In genomic region chr3:109526651-109527050, GRCm38 (mm10) we compare ENCODE assay signal across 17 mouse cellular contexts.
DNase-seq lines count a peak whose midpoint lies in the region; ATAC-seq lines count a peak whose summit lies in the region.
"Had no signal": no experiment of that assay in that cellular context is flagged by ENCODE, and none has a peak within 500 bp of the region (broad histone marks: within the 10 kb centered on the region; RNA-seq: fewer than 3 reads in every experiment).

No protein-coding gene starts in this region.

- H3K9ac ChIP-seq in forebrain, embryonic 14.5 days (ENCODE audit: low read length), result no peak overlapping the region
- no peak overlapping the region for H3K9ac ChIP-seq in forebrain, embryonic 11.5 days (ENCODE audit: low read length)
- no peak overlapping the region for H3K9ac ChIP-seq in hindbrain, embryonic 12.5 days
- no peak overlapping the region for H3K9ac ChIP-seq in hindbrain, embryonic 13.5 days
- H3K9ac ChIP-seq in midbrain, embryonic 12.5 days (replicated peaks), result no peak overlapping the region
- H3K9ac ChIP-seq in midbrain, embryonic 16.5 days (ENCODE audit: low read depth, low read length), result no peak overlapping the region
- H3K9ac ChIP-seq: heart, embryonic 12.5 days; limb, embryonic 15.5 days; liver, embryonic 13.5 days had no signal

- DNase-seq in forebrain, embryonic 14.5 days (ENCODE audit: low spot score), result no peak
- DNase-seq in forebrain, embryonic 11.5 days (ENCODE audit: low spot score), result no peak
- peak; percentile 6 for DNase-seq in ZHBTc4 (ENCODE audit: low read depth, low spot score)
- no peak for DNase-seq in right cerebral cortex, adult 18-20 months

- no peaks in the 10 kb centered on the region for H3K9me3 ChIP-seq in forebrain, embryonic 14.5 days (replicated peaks; ENCODE audit: control insufficient read depth, low read length)
- no peaks in the 10 kb centered on the region for H3K9me3 ChIP-seq in forebrain, embryonic 11.5 days (ENCODE audit: control insufficient read depth, low read length)
- H3K9me3 ChIP-seq in hindbrain, embryonic 12.5 days (replicated peaks), result no peaks in the 10 kb centered on the region
- no peaks in the 10 kb centered on the region for H3K9me3 ChIP-seq in hindbrain, embryonic 13.5 days
- H3K9me3 ChIP-seq in midbrain, embryonic 12.5 days, result no peaks in the 10 kb centered on the region
- no peaks in the 10 kb centered on the region for H3K9me3 ChIP-seq in midbrain, embryonic 16.5 days (replicated peaks; ENCODE audit: control insufficient read depth, low read length, poor library complexity, severe bottlenecking)
- H3K9me3 ChIP-seq: heart, embryonic 12.5 days; limb, embryonic 10.5 days; limb, embryonic 15.5 days; liver, embryonic 13.5 days had no signal

- 0 out of 2 replicates have a peak, but pooled peaks have one; percentile 15 for ATAC-seq in forebrain, embryonic 14.5 days
- no peak for ATAC-seq in forebrain, embryonic 11.5 days (replicated peaks; ENCODE audit: low FRiP score)
- peak; percentile 52; the same call in 1 of the 2 replicates for ATAC-seq in hindbrain, embryonic 12.5 days (ENCODE audit: low FRiP score)
- ATAC-seq in hindbrain, embryonic 13.5 days (ENCODE audit: low FRiP score), result no peak
- ATAC-seq in midbrain, embryonic 12.5 days (ENCODE audit: low FRiP score, low read depth), result 0 out of 2 replicates have a peak, but pooled peaks have one; percentile 45
- no peak; the same call in 1 of the 2 replicates for ATAC-seq in midbrain, embryonic 16.5 days
- ATAC-seq: lung, postnatal 0 days had no signal

- H3K4me1 ChIP-seq in forebrain, embryonic 14.5 days (ENCODE audit: control insufficient read depth, insufficient read depth, low read length), result no peaks in the 10 kb centered on the region
- H3K4me1 ChIP-seq in forebrain, embryonic 11.5 days (replicated peaks; ENCODE audit: control insufficient read depth, insufficient read depth, low read length), result no peaks in the 10 kb centered on the region
- H3K4me1 ChIP-seq in hindbrain, embryonic 12.5 days, result no peaks in the 10 kb centered on the region
- 0 out of 2 replicates have a peak, but pooled peaks cover 3% of the 10 kb centered on the region for H3K4me1 ChIP-seq in hindbrain, embryonic 13.5 days (replicated peaks)
- H3K4me1 ChIP-seq in midbrain, embryonic 12.5 days, result no peaks in the 10 kb centered on the region
- H3K4me1 ChIP-seq in midbrain, embryonic 16.5 days (ENCODE audit: control insufficient read depth, insufficient read depth, low read length), result no peaks in the 10 kb centered on the region
- H3K4me1 ChIP-seq: heart, embryonic 12.5 days; limb, embryonic 10.5 days; limb, embryonic 15.5 days; liver, embryonic 13.5 days had no signal

- H3K27ac ChIP-seq in forebrain, embryonic 14.5 days (ENCODE audit: low read depth, low read length), result no peak overlapping the region
- H3K27ac ChIP-seq in forebrain, embryonic 11.5 days (ENCODE audit: low read depth, low read length), result no peak overlapping the region
- no peak overlapping the region for H3K27ac ChIP-seq in hindbrain, embryonic 12.5 days
- H3K27ac ChIP-seq in hindbrain, embryonic 13.5 days, result no peak overlapping the region
- no peak overlapping the region for H3K27ac ChIP-seq in midbrain, embryonic 12.5 days (replicated peaks)
- H3K27ac ChIP-seq in midbrain, embryonic 16.5 days (ENCODE audit: low read length), result no peak overlapping the region
- H3K27ac ChIP-seq: gastrocnemius, adult 2 months; heart, adult 2 months; limb, embryonic 10.5 days; limb, embryonic 15.5 days; liver, embryonic 13.5 days; macrophage; stomach, postnatal 0 days had no signal

- no peak overlapping the region for H3K4me2 ChIP-seq in forebrain, embryonic 14.5 days (ENCODE audit: low read length)
- no peak overlapping the region for H3K4me2 ChIP-seq in forebrain, embryonic 11.5 days (ENCODE audit: low read depth, low read length, severe bottlenecking)
- H3K4me2 ChIP-seq in hindbrain, embryonic 12.5 days (replicated peaks), result no peak overlapping the region
- H3K4me2 ChIP-seq in hindbrain, embryonic 13.5 days, result no peak overlapping the region
- H3K4me2 ChIP-seq in midbrain, embryonic 12.5 days (replicated peaks), result no peak overlapping the region
- no peak overlapping the region for H3K4me2 ChIP-seq in midbrain, embryonic 16.5 days (ENCODE audit: low read length)
- H3K4me2 ChIP-seq: heart, embryonic 12.5 days; limb, embryonic 15.5 days; liver, embryonic 13.5 days had no signal

- WGBS in forebrain, embryonic 14.5 days, result 72% methylated on average over 8 of the region's 8 CpGs
- WGBS in forebrain, embryonic 11.5 days, result 77% methylated on average over 8 of the region's 8 CpGs
- 68% methylated on average over 8 of the region's 8 CpGs for WGBS in hindbrain, embryonic 12.5 days
- 64% methylated on average over 8 of the region's 8 CpGs for WGBS in hindbrain, embryonic 13.5 days
- 73% methylated on average over 8 of the region's 8 CpGs for WGBS in midbrain, embryonic 12.5 days
- WGBS in midbrain, embryonic 16.5 days, result 71% methylated on average over 8 of the region's 8 CpGs

- H3K27me3 ChIP-seq in forebrain, embryonic 14.5 days (replicated peaks; ENCODE audit: control insufficient read depth, insufficient read depth, low read length), result no peaks in the 10 kb centered on the region
- no peaks in the 10 kb centered on the region for H3K27me3 ChIP-seq in forebrain, embryonic 11.5 days (ENCODE audit: control insufficient read depth, insufficient read depth, low read length)
- H3K27me3 ChIP-seq in hindbrain, embryonic 12.5 days, result no peaks in the 10 kb centered on the region
- H3K27me3 ChIP-seq in hindbrain, embryonic 13.5 days, result no peaks in the 10 kb centered on the region
- H3K27me3 ChIP-seq in midbrain, embryonic 12.5 days, result no peaks in the 10 kb centered on the region
- H3K27me3 ChIP-seq in midbrain, embryonic 16.5 days (ENCODE audit: control insufficient read depth, insufficient read depth, low read depth, low read length), result no peaks in the 10 kb centered on the region
- H3K27me3 ChIP-seq: heart, embryonic 12.5 days; limb, embryonic 15.5 days; liver, embryonic 13.5 days had no signal

- no peaks in the 10 kb centered on the region for H3K36me3 ChIP-seq in forebrain, embryonic 14.5 days (ENCODE audit: control insufficient read depth, insufficient read depth, low read length)
- H3K36me3 ChIP-seq in forebrain, embryonic 11.5 days (ENCODE audit: control insufficient read depth, insufficient read depth, low read length), result no peaks in the 10 kb centered on the region
- H3K36me3 ChIP-seq in hindbrain, embryonic 12.5 days, result no peaks in the 10 kb centered on the region
- peaks cover 3% of the 10 kb centered on the region; the same call in 1 of the 2 replicates for H3K36me3 ChIP-seq in hindbrain, embryonic 13.5 days
- H3K36me3 ChIP-seq in midbrain, embryonic 12.5 days, result no peaks in the 10 kb centered on the region
- no peaks in the 10 kb centered on the region for H3K36me3 ChIP-seq in midbrain, embryonic 16.5 days (ENCODE audit: control insufficient read depth, insufficient read depth, low read length)
- H3K36me3 ChIP-seq: heart, embryonic 12.5 days; limb, embryonic 10.5 days; limb, embryonic 15.5 days; liver, embryonic 13.5 days had no signal

- no peak overlapping the region for H3K4me3 ChIP-seq in forebrain, embryonic 14.5 days (ENCODE audit: low read depth, low read length)
- no peak overlapping the region for H3K4me3 ChIP-seq in forebrain, embryonic 11.5 days (ENCODE audit: low read depth, low read length)
- no peak overlapping the region for H3K4me3 ChIP-seq in hindbrain, embryonic 12.5 days
- H3K4me3 ChIP-seq in hindbrain, embryonic 13.5 days, result no peak overlapping the region
- no peak overlapping the region for H3K4me3 ChIP-seq in midbrain, embryonic 12.5 days
- no peak overlapping the region for H3K4me3 ChIP-seq in midbrain, embryonic 16.5 days (ENCODE audit: low read depth, low read length)
- H3K4me3 ChIP-seq: gastrocnemius, adult 2 months; heart, adult 2 months; heart, embryonic 12.5 days; limb, embryonic 10.5 days; limb, embryonic 15.5 days; liver, embryonic 13.5 days had no signal

Comparison
In these comparisons a context has a peak if more than half of its experiments do, and no peak if none do; other contexts are left out.
1. ATAC-seq: peak in forebrain, embryonic 14.5 days (single experiment), hindbrain, embryonic 12.5 days (single experiment) and midbrain, embryonic 12.5 days (single experiment); none in forebrain, embryonic 11.5 days (single experiment), hindbrain, embryonic 13.5 days (single experiment) and midbrain, embryonic 16.5 days (single experiment).